Mouse (Mus musculus) ES-Bruce4 (cell line): Measurements from ENCODE around the gene Zfp384. TPM values are rescaled to one million over a fixed set of nuclear protein-coding genes. Genes with fewer than 3 reads are reported as not detected.
"Not testable (repeated sequence)": the region's sequence is repeated elsewhere in the genome, so short reads cannot be mapped to it uniquely, and the experiment has no call there.

Source experiments
- H3K27ac ChIP-seq: 2 replicates; pipeline ENCODE4 v1.5.1; 2012; ENCODE audit warnings: low read length, inconsistent platforms; ENCODE audit not compliant: insufficient read depth
- H3K27me3 ChIP-seq: 2 replicates; pipeline ENCODE4 v1.6.1; 2012; ENCODE audit warnings: mild to moderate bottlenecking, low read length, inconsistent platforms; ENCODE audit not compliant: control insufficient read depth, poor library complexity, insufficient read depth, severe bottlenecking
- H3K36me3 ChIP-seq: 2 replicates; pipeline ENCODE4 v1.6.1; 2012; ENCODE audit warnings: inconsistent platforms, mild to moderate bottlenecking, low read length, moderate library complexity; ENCODE audit not compliant: control insufficient read depth, poor library complexity, insufficient read depth, severe bottlenecking
- H3K4me1 ChIP-seq: one replicate; pipeline ENCODE4 v1.8.1; 2011; ENCODE audit warnings: low read length; ENCODE audit not compliant: control insufficient read depth, insufficient read depth
- H3K4me3 ChIP-seq: 2 replicates; pipeline ENCODE4 v1.5.1; 2011; ENCODE audit warnings: low read depth, mild to moderate bottlenecking, low read length
- H3K9ac ChIP-seq: 2 replicates; pipeline ENCODE4 v1.6.1; 2012; ENCODE audit warnings: low read depth, mild to moderate bottlenecking, inconsistent platforms; ENCODE audit not compliant: poor library complexity, severe bottlenecking
- H3K9me3 ChIP-seq: replicated peaks from 2 replicates; pipeline ENCODE4 v1.6.1; 2012; ENCODE audit warnings: mild to moderate bottlenecking, low read length, inconsistent platforms; ENCODE audit not compliant: control insufficient read depth, poor library complexity, insufficient read depth, severe bottlenecking
- CTCF ChIP-seq: IDR thresholded peaks from one replicate; pipeline ENCODE4 v1.8.1; 2011; ENCODE audit warnings: low read depth, low read length
- EP300 ChIP-seq: IDR thresholded peaks from 2 replicates; pipeline ENCODE4 v1.6.1; 2011; ENCODE audit warnings: low read depth, low read length; ENCODE audit not compliant: insufficient read depth
- POLR2A ChIP-seq: IDR thresholded peaks from one replicate; pipeline ENCODE4 v1.8.1; 2011; ENCODE audit warnings: low read length; ENCODE audit not compliant: insufficient read depth
- polyA plus RNA-seq: library from polyadenylated mRNA; stranded (reverse); fragments of >200 nt; gene quantifications from 2 replicates; pipeline ENCODE4 v1.2.4, GENCODE M21; 2011; ENCODE audit warnings: low read depth; ENCODE audit not compliant: missing spikeins, insufficient read depth, insufficient read length

The Zfp384 gene
- polyA plus RNA-seq, 1 experiment = 32.4 TPM

- not testable (repeated sequence) for H3K27me3 ChIP-seq, H3K9me3 ChIP-seq, H3K4me3 ChIP-seq, H3K4me1 ChIP-seq, H3K9ac ChIP-seq, H3K27ac ChIP-seq
- TF ChIP-seq CTCF = peak; percentile 99
- peaks cover 37% of the 10 kb centered on the region for H3K36me3 ChIP-seq
Observed at GRCm38 (mm10) chr6:125030532-125030931, 21.6 kb downstream of the Zfp384 start.

DNA sequence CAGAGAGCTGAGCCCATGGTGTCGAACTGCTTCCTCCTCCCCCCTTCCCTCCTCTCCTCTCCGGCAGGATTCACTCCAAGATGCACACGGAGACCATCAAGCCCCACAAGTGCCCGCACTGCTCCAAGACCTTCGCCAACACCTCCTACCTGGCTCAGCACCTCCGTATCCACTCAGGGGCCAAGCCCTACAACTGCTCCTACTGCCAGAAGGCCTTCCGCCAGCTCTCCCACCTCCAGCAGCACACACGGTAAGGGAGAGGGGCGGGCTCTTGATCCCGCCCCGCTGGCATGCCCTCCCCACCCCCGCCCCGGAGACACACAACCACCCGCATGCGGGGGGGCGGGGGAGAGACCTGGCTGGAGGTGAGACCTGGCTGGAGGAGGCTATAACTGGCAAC lies 22.7 kb downstream of the Zfp384 start:
- no peak for TF ChIP-seq EP300
- TF ChIP-seq CTCF = no peak
- no peak for TF ChIP-seq POLR2A
- H3K27me3 ChIP-seq = no peaks in the 10 kb centered on the region
- H3K9ac ChIP-seq = no peak overlapping the region

DNA sequence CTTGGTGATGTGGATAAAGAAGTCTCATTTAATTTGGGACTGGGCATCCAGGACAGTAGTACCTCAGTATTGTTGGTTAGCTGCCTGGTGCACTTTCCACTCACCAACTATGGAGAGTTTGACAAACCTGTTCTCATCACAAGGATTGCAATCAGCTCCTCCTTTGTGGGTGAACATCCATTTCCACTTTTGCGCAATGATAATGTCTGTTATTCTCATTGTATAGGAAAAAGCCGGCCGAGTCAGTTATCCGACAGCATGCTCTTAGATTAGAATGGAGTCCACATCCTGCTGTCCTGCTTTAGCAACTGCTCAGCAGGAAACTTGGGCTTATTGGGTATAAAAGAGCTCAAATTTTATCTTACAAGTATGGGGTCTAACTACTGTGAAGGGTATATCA lies 29.7 kb downstream of the Zfp384 start:
- no peak overlapping the region for H3K27ac ChIP-seq
- H3K9ac ChIP-seq = peak overlapping the region; percentile 74
- no peak overlapping the region for H3K4me3 ChIP-seq

More for the DNA sequence above, 22.7 kb downstream of the Zfp384 start:
- no peaks in the 10 kb centered on the region for H3K9me3 ChIP-seq
- H3K4me1 ChIP-seq = no peaks in the 10 kb centered on the region
- H3K4me3 ChIP-seq = no peak overlapping the region
- H3K27ac ChIP-seq = no peak overlapping the region
- H3K36me3 ChIP-seq = peaks cover 41% of the 10 kb centered on the region

DNA sequence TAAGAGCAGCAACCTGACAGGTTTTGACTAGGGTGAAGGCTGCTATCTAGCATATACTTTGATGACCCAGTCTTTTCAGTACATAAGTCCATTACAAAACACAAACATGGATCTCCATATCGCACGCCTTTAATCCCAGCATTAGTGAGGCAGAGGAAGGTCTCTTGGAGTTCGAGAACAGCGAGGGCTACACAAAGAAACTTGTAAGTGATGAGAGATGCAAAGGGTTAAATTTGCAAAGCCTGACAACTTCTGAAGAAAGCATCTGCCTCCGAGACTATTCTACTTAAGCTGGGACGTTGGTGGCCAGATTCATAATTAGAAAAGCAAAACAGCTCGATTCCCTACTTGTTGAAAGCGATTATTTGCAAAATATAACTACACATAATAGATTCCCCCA lies 30.2 kb downstream of the Zfp384 start:
- peaks cover 22% of the 10 kb centered on the region for H3K36me3 ChIP-seq
- TF ChIP-seq CTCF = no peak
- no peak for TF ChIP-seq POLR2A
- no peak for TF ChIP-seq EP300
- peak overlapping the region; percentile 74 for H3K9ac ChIP-seq
- no peaks in the 10 kb centered on the region for H3K27me3 ChIP-seq
- no peaks in the 10 kb centered on the region for H3K4me1 ChIP-seq
- H3K27ac ChIP-seq = peak overlapping the region; percentile 34; the same call in 1 of the 2 replicates
- H3K9me3 ChIP-seq = no peaks in the 10 kb centered on the region
- H3K4me3 ChIP-seq = peak overlapping the region; percentile 52

More for the DNA sequence above, 29.7 kb downstream of the Zfp384 start:
- H3K36me3 ChIP-seq = peaks cover 22% of the 10 kb centered on the region
- no peaks in the 10 kb centered on the region for H3K9me3 ChIP-seq
- H3K4me1 ChIP-seq = no peaks in the 10 kb centered on the region
- TF ChIP-seq CTCF = no peak
- TF ChIP-seq EP300 = no peak
- no peak for TF ChIP-seq POLR2A
- no peaks in the 10 kb centered on the region for H3K27me3 ChIP-seq

GRCm38 (mm10) chr6:125039533-125040153 lies 30.7 kb downstream of the Zfp384 start, which contains the start of gene Ing4:
TSS of gene Ing4 (plus strand) at chr6:125039760.
- Histone ChIP-seq H3K27ac (peak within 1 kb of the TSS; percentile 34; the same call in 1 of the 2 replicates), H3K27me3 (no peaks in the 10 kb centered on the region), H3K36me3 (peaks cover 25% of the 10 kb centered on the region), H3K9ac (peak within 1 kb of the TSS; percentile 74), H3K4me1 (no peaks in the 10 kb centered on the region), H3K9me3 (no peaks in the 10 kb centered on the region), H3K4me3 (peak within 1 kb of the TSS; percentile 95)
- TF ChIP-seq POLR2A (no peak), CTCF (no peak), EP300 (no peak)

GRCm38 (mm10) chr6:125040221-125040620 lies 31.3 kb downstream of the Zfp384 start:
- Histone ChIP-seq H3K9ac (peak overlapping the region; percentile 66), H3K36me3 (peaks cover 21% of the 10 kb centered on the region), H3K4me3 (peak overlapping the region; percentile 95), H3K27me3 (no peaks in the 10 kb centered on the region), H3K4me1 (no peaks in the 10 kb centered on the region), H3K27ac (no peak overlapping the region), H3K9me3 (no peaks in the 10 kb centered on the region)
- no peak for TF ChIP-seq POLR2A
- no peak for TF ChIP-seq CTCF
- no peak for TF ChIP-seq EP300
